9 mouse cellular contexts compared by ENCODE assay signal in the genomic region with DNA sequence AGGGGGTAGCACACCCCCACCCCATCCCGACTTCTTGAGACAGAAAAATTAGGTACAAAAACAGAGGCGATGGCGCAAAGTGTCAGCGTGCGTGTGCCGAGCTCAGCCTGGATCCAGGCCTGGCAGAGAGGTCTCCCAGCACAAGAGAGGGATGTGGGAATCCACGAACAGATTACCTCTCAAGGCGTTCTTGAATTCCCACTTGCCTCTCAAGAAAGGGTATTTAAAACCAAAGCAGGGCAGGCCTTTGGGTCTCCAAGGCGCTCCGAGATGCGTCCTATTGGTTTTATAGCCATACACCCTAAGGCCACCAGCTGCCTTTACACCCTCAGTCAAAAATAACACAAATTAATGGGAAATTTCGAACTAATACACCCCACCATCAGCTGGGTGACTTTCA. TPM values are rescaled to one million over a fixed set of nuclear protein-coding genes. Genes with fewer than 3 reads are reported as not detected.
DNase-seq lines count a peak whose midpoint lies in the region; ATAC-seq and TF ChIP-seq lines count a peak whose summit lies in the region.
"Had no signal": no experiment of that assay in that cellular context is flagged by ENCODE, and none has a peak within 500 bp of the region (broad histone marks: within the 10 kb centered on the region; RNA-seq: fewer than 3 reads in every experiment).

No protein-coding gene starts in this region.

- no peaks in the 10 kb centered on the region for H3K36me3 ChIP-seq in heart, embryonic 10.5 days
- H3K36me3 ChIP-seq in E14TG2a.4 (ENCODE audit: insufficient read depth, low read length), result no peaks in the 10 kb centered on the region
- no peaks in the 10 kb centered on the region for H3K36me3 ChIP-seq in forebrain, embryonic 16.5 days (ENCODE audit: control insufficient read depth, insufficient read depth)
- no peaks in the 10 kb centered on the region for H3K36me3 ChIP-seq in liver, embryonic 15.5 days (replicated peaks)
- H3K36me3 ChIP-seq in kidney, adult 2 months (ENCODE audit: control insufficient read depth, insufficient read depth, low read length), result no peaks in the 10 kb centered on the region

- 10% methylated on average over 12 of the region's 12 CpGs for WGBS in heart, embryonic 10.5 days
- WGBS in forebrain, embryonic 16.5 days, result 5% methylated on average over 12 of the region's 12 CpGs
- WGBS in liver, embryonic 15.5 days (ENCODE audit: insufficient replicate concordance), result 15% methylated on average over 12 of the region's 12 CpGs
- WGBS in cerebellum, adult 2 months, result 14% methylated on average over 12 of the region's 12 CpGs
- WGBS in kidney, adult 2 months, result 26% methylated on average over 12 of the region's 12 CpGs

- no peak for DNase-seq in heart, embryonic 10.5 days (ENCODE audit: low spot score)
- DNase-seq in heart, postnatal 10 days, result no peak
- no peak for DNase-seq in adrenal gland, postnatal 4 days (ENCODE audit: low spot score in 2 of 2)
- no peak for DNase-seq in cerebellum, adult 2 months
- no peak for DNase-seq in kidney, adult 2 months
- DNase-seq: layer of hippocampus, postnatal 36 days had no signal

- no peak overlapping the region for H3K9ac ChIP-seq in forebrain, embryonic 16.5 days (replicated peaks; ENCODE audit: low read depth, low read length)
- H3K9ac ChIP-seq in liver, embryonic 15.5 days, result no peak overlapping the region

- no peak overlapping the region for H3K4me2 ChIP-seq in forebrain, embryonic 16.5 days (ENCODE audit: low read length)
- no peak overlapping the region for H3K4me2 ChIP-seq in liver, embryonic 15.5 days

- TF ChIP-seq POLR2A in cerebellum, adult 2 months (IDR thresholded peaks at IDR 0.05; ENCODE audit: borderline replicate concordance, insufficient read depth, low read length), result no peak
- no peak for TF ChIP-seq POLR2A in kidney, adult 2 months (IDR thresholded peaks at IDR 0.05; ENCODE audit: low read depth, low read length)

- no peaks in the 10 kb centered on the region for H3K9me3 ChIP-seq in heart, embryonic 10.5 days
- no peaks in the 10 kb centered on the region for H3K9me3 ChIP-seq in E14TG2a.4 (ENCODE audit: low read length)
- H3K9me3 ChIP-seq in forebrain, embryonic 16.5 days (ENCODE audit: control insufficient read depth, low read length), result no peaks in the 10 kb centered on the region
- H3K9me3 ChIP-seq in liver, embryonic 15.5 days (replicated peaks), result no peaks in the 10 kb centered on the region

- intact Hi-C loops in heart, postnatal 10 days (cut with DNase I), result no loop called here

- H3K4me1 ChIP-seq in heart, embryonic 10.5 days, result peaks cover 40% of the 10 kb centered on the region
- peaks cover 28% of the 10 kb centered on the region for H3K4me1 ChIP-seq in E14TG2a.4 (replicated peaks; ENCODE audit: low read depth, low read length)
- peaks cover 26% of the 10 kb centered on the region for H3K4me1 ChIP-seq in forebrain, embryonic 16.5 days (replicated peaks; ENCODE audit: control insufficient read depth, insufficient read depth, low read length)
- peaks cover 15% of the 10 kb centered on the region for H3K4me1 ChIP-seq in liver, embryonic 15.5 days (replicated peaks)
- no peaks in the 10 kb centered on the region for H3K4me1 ChIP-seq in cerebellum, adult 2 months (ENCODE audit: control insufficient read depth, insufficient read depth, low read length)
- H3K4me1 ChIP-seq in kidney, adult 2 months (ENCODE audit: control insufficient read depth, insufficient read depth, low read length), result no peaks in the 10 kb centered on the region

- peak overlapping the region; percentile 56 for H3K4me3 ChIP-seq in heart, embryonic 10.5 days
- H3K4me3 ChIP-seq in E14TG2a.4 (replicated peaks; ENCODE audit: low read length), result 0 out of 2 replicates have a peak overlapping the region, but pooled peaks have one; percentile 60
- H3K4me3 ChIP-seq in forebrain, embryonic 16.5 days (replicated peaks; ENCODE audit: low read length), result peak overlapping the region; percentile 35; the same call in 1 of the 2 replicates
- peak overlapping the region; percentile 40; the same call in 1 of the 2 replicates for H3K4me3 ChIP-seq in liver, embryonic 15.5 days (replicated peaks)
- no peak overlapping the region for H3K4me3 ChIP-seq in cerebellum, adult 2 months (replicated peaks; ENCODE audit: insufficient read depth, low read depth, low read length)
- no peak overlapping the region for H3K4me3 ChIP-seq in kidney, adult 2 months (ENCODE audit: insufficient read depth, low read depth, low read length)

- no peak for ATAC-seq in forebrain, embryonic 16.5 days
- ATAC-seq in liver, embryonic 15.5 days (ENCODE audit: insufficient read depth), result no peak

- TF ChIP-seq CTCF in E14TG2a.4 (conservative IDR thresholded peaks at IDR 0.05; ENCODE audit: low read length), result no peak
- no peak for TF ChIP-seq CTCF in cerebellum, adult 2 months (IDR thresholded peaks at IDR 0.05; ENCODE audit: borderline replicate concordance, insufficient read depth, low read depth, low read length)
- TF ChIP-seq CTCF in kidney, adult 2 months (conservative IDR thresholded peaks at IDR 0.05; ENCODE audit: insufficient read depth, insufficient read length, low read depth, low read length), result no peak

- H3K27ac ChIP-seq in heart, embryonic 10.5 days, result no peak overlapping the region
- H3K27ac ChIP-seq in forebrain, embryonic 16.5 days (ENCODE audit: low read length), result no peak overlapping the region
- H3K27ac ChIP-seq in liver, embryonic 15.5 days (replicated peaks), result no peak overlapping the region
- H3K27ac ChIP-seq in cerebellum, adult 2 months (ENCODE audit: insufficient read depth, low read length), result no peak overlapping the region
- H3K27ac ChIP-seq in kidney, adult 2 months (ENCODE audit: insufficient read depth, low read depth, low read length), result no peak overlapping the region

- H3K27me3 ChIP-seq in heart, embryonic 10.5 days (ENCODE audit: insufficient read depth, poor library complexity, severe bottlenecking), result peaks cover 88% of the 10 kb centered on the region
- peaks cover 79% of the 10 kb centered on the region for H3K27me3 ChIP-seq in E14TG2a.4 (ENCODE audit: insufficient read depth, low read length)
- H3K27me3 ChIP-seq in forebrain, embryonic 16.5 days (replicated peaks; ENCODE audit: control insufficient read depth, insufficient read depth, low read length), result peaks cover 67% of the 10 kb centered on the region
- peaks cover 88% of the 10 kb centered on the region for H3K27me3 ChIP-seq in liver, embryonic 15.5 days
- peaks cover 3% of the 10 kb centered on the region; the same call in 1 of the 2 replicates for H3K27me3 ChIP-seq in cerebellum, adult 2 months (ENCODE audit: control insufficient read depth, insufficient read depth, low read length)
- H3K27me3 ChIP-seq in kidney, adult 2 months (replicated peaks; ENCODE audit: control insufficient read depth, insufficient read depth, low read length), result peaks cover 5% of the 10 kb centered on the region

RNA-seq across cellular contexts. Expression of a gene that starts 4.4 kb away (rescaled TPM):
- 0.14 and 3.4 TPM in 2 replicates for polyA plus RNA-seq in heart, embryonic 10.5 days (2016; fragmentation: Nextera tagmentation; extraction: Ambion mirVana)
- under 1 TPM in 1 of 2 experiments, not detected in 1; 0.10 TPM for total RNA-seq in heart, postnatal 10 days (2021)
- polyA plus RNA-seq in forebrain, embryonic 16.5 days (2015; fragmentation: Nextera tagmentation; extraction: Ambion mirVana), result 4.3 and 5.0 TPM in 2 replicates
- polyA plus RNA-seq in liver, embryonic 15.5 days (2015; fragmentation: Nextera tagmentation; extraction: Ambion mirVana), result 0.05 and 0.08 TPM in 2 replicates
- under 1 TPM; 0.11 TPM for total RNA-seq in adrenal gland, postnatal 4 days (2021)
- polyA plus RNA-seq in cerebellum, adult 2 months (2012; rRNA removed), result 4.3 and 5.3 TPM in 2 replicates
- 0.10 TPM in 1 of 2 replicates, not detected in the other for polyA plus RNA-seq in kidney, adult 2 months (2012; rRNA removed)

Comparison
In these comparisons a context has a peak if more than half of its experiments do, and no peak if none do; other contexts are left out.
1. H3K4me3 ChIP-seq: peak in heart, embryonic 10.5 days (single experiment), E14TG2a.4 (single experiment), forebrain, embryonic 16.5 days (single experiment) and liver, embryonic 15.5 days (single experiment); none in cerebellum, adult 2 months (single experiment) and kidney, adult 2 months (single experiment).